Mouse (Mus musculus): ENCODE results near the gene Ryk.

The Ryk gene

DNA sequence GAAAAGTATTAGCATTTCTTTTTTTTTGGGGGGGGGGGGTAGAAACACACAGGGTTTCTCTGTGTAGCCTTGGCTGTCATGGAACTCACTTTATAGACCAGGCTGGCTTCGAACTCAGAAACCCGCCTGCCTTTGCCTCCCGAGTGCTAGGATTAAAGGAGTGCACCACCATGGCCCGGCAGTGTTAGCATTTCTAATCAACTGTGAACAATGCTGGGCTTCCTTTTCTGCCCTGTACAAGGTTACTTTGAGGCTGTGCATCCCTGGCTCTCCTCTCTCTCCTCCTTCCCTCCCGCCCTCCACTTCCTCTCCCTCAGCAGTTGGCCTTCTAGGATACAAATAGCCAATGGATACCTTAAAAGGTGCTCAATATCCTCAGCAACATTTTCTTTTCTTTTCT, 114.0 kb downstream of the Ryk start:
- no peak for DNase-seq (ENCODE audit: low read depth, low spot score)

- DNase-seq (ENCODE audit: low read depth, low spot score), result no peak
Measured at GRCm38 (mm10) chr9:102951091-102951994, 116.6 kb downstream of the Ryk start.

- DNase-seq (ENCODE audit: low read depth, low spot score), result no peak
Measured at GRCm38 (mm10) chr9:102955866-102956265, 121.1 kb downstream of the Ryk start.
